Mouse (Mus musculus) heart, adult 2 months (tissue): ENCODE measurements around the gene Bhmt2.

Experiments used
- CTCF ChIP-seq: fragments of 200-600 bp; IDR thresholded peaks from 2 replicates; pipeline ENCODE4 v1.8.1; 2022; ENCODE audit warnings: antibody characterized with exemption, mild to moderate bottlenecking, moderate library complexity
- EP300 ChIP-seq: fragments of 200-500 bp; IDR thresholded peaks from 2 replicates; pipeline ENCODE4 v1.6.1; 2011; ENCODE audit warnings: low read depth, low read length, control low read depth; ENCODE audit not compliant: insufficient read depth
- POLR2A ChIP-seq: fragments of 200-500 bp; IDR thresholded peaks from 2 replicates; pipeline ENCODE4 v1.6.1; 2011; ENCODE audit warnings: mild to moderate bottlenecking, low read depth, low read length, control low read depth; ENCODE audit not compliant: insufficient read depth

GRCm38 (mm10) chr13:93630941-93631705, 43.0 kb downstream of the Bhmt2 start:
- no peak for TF ChIP-seq POLR2A
- no peak for TF ChIP-seq CTCF
- TF ChIP-seq EP300, result no peak
